8 mouse cellular contexts compared by ENCODE assay signal in the genomic region with DNA sequence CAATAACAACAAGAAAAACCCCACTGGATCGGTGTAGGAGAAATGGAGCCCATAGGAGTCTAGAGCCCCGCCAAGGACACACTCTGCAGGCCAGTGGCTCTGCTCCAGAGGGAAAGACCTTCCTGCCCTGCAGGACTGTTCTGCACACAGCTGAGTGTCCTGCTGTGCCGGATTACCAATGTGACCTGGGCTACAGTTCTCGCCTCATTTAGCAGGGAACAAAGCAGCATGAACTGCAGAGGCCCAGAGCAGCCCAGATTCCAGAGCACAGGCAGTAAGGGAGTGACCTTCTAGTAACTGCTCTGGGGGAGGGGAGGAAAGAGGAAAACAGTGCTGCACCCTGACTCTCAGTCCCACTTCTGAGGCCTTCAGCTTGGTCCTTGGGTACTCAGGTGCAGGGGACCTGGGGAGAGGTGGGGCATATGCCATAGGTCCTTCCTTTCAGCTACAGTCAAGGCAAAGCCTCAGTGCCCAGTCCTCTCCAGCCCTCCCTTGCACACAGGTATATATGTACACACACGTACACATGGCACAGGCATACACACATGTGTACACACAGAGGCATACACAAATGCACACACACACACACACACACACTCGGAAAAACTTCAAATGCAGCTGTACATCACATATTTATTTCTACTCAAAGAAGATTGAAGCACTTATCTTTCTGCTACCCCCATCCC.
A peak's percentile ranks its signal among the peaks of the same experiment; 100 is the strongest.
DNase-seq lines count a peak whose midpoint lies in the region; ATAC-seq and TF ChIP-seq lines count a peak whose summit lies in the region.

No protein-coding gene starts in this region.

- no peak overlapping the region for H3K4me2 ChIP-seq in neural tube, embryonic 13.5 days

- in situ Hi-C loops in Patski (cut with MboI; ENCODE audit: low pct_unique_long_range_greater_than_20kb), result no loop called here

- CTCF ChIA-PET in Patski (lab: Charles Lee), result no interaction called here

- WGBS in neural tube, embryonic 13.5 days, result 30% methylated on average over 6 of the region's 6 CpGs

- H3K27ac ChIP-seq in neural tube, embryonic 13.5 days (replicated peaks), result peak overlapping the region; percentile 23; the same call in 1 of the 2 replicates

- POLR2A ChIA-PET in Patski (lab: Charles Lee), result no interaction called here

- peaks cover 23% of the 10 kb centered on the region for H3K4me1 ChIP-seq in neural tube, embryonic 13.5 days (replicated peaks)

- TF ChIP-seq CTCF in Patski (IDR thresholded peaks at IDR 0.05), result no peak

- H3K9me3 ChIP-seq in neural tube, embryonic 13.5 days, result 0 out of 2 replicates have a peak, but pooled peaks cover 6% of the 10 kb centered on the region

- no peak overlapping the region for H3K4me3 ChIP-seq in neural tube, embryonic 13.5 days

- H3K27me3 ChIP-seq in Patski, result no peaks in the 10 kb centered on the region
- no peaks in the 10 kb centered on the region for H3K27me3 ChIP-seq in neural tube, embryonic 13.5 days

- ATAC-seq in Patski, result peak; percentile 90
- peak; percentile 68 for ATAC-seq in neural tube, embryonic 13.5 days (ENCODE audit: low read depth)
- no peak for ATAC-seq in megakaryocyte-erythroid progenitor cell, adult 5-6 weeks (replicated peaks; ENCODE audit: low FRiP score, low TSS enrichment, poor library complexity, severe bottlenecking)

- no peaks in the 10 kb centered on the region for H3K36me3 ChIP-seq in neural tube, embryonic 13.5 days

- peak; percentile 68 for DNase-seq in Patski (ENCODE audit: low read depth, low spot score)
- peak; percentile 56 for DNase-seq in cerebellum, adult 11-12 months
- DNase-seq in heart, adult 18-20 months, result peak; percentile 45 to 64
- peak; percentile 90 for DNase-seq in kidney, adult 9 months
- DNase-seq in left cerebral cortex, adult 11 months (ENCODE audit: low spot score), result no peak
- no peak for DNase-seq in layer of hippocampus, adult 18-20 months (ENCODE audit: low spot score in 2 of 2)

- H3K9ac ChIP-seq in neural tube, embryonic 13.5 days, result no peak overlapping the region

Comparison
In these comparisons a context has a peak if more than half of its experiments do, and no peak if none do; other contexts are left out.
1. DNase-seq: peak in Patski (single experiment), cerebellum, adult 11-12 months (single experiment), heart, adult 18-20 months (2 of 2) and kidney, adult 9 months (single experiment); none in left cerebral cortex, adult 11 months (single experiment) and layer of hippocampus, adult 18-20 months (0 of 2).